Mouse (Mus musculus): ENCODE measurements at regions not wholly inside any gene's neighbourhood (a gene's known extent, or its start where the extent isn't known, plus 50 kb on each side); places are given as distances from the start of the nearest gene placed in this dataset.

GRCm38 (mm10) chr15:94045131-94045756 lies 420.0 kb downstream of the Adamts20 start:
- no peaks in the 10 kb centered on the region for H3K4me1 ChIP-seq (ENCODE audit: control insufficient read depth, insufficient read depth, low read length)

GRCm38 (mm10) chr15:94032957-94033356 lies 432.3 kb downstream of the Adamts20 start:
- Histone ChIP-seq H3K4me3 (ENCODE audit: low read depth, low read length) (no peak overlapping the region), H3K4me1 (ENCODE audit: control insufficient read depth, insufficient read depth, low read length) (no peaks in the 10 kb centered on the region), H3K36me3 (ENCODE audit: control insufficient read depth, insufficient read depth, low read length, poor library complexity, severe bottlenecking) (no peaks in the 10 kb centered on the region), H3K9me3 (replicated peaks; ENCODE audit: control insufficient read depth, insufficient read depth, low read length, poor library complexity, severe bottlenecking) (peaks cover 5% of the 10 kb centered on the region; the same call in 1 of the 2 replicates), H3K9ac (ENCODE audit: low read depth, poor library complexity, severe bottlenecking) (no peak overlapping the region), H3K27me3 (ENCODE audit: control insufficient read depth, insufficient read depth, low read length, poor library complexity, severe bottlenecking) (no peaks in the 10 kb centered on the region), H3K27ac (ENCODE audit: insufficient read depth, low read length) (no peak overlapping the region)
- TF ChIP-seq CTCF (IDR thresholded peaks at IDR 0.05; ENCODE audit: low read depth, low read length) (no peak), POLR2A (IDR thresholded peaks at IDR 0.05; ENCODE audit: insufficient read depth, low read length) (no peak), EP300 (IDR thresholded peaks at IDR 0.05; ENCODE audit: insufficient read depth, low read depth, low read length) (no peak)

More at GRCm38 (mm10) chr15:94045131-94045756, 420.0 kb downstream of the Adamts20 start:
- Histone ChIP-seq H3K36me3 (ENCODE audit: control insufficient read depth, insufficient read depth, low read length, poor library complexity, severe bottlenecking) (no peaks in the 10 kb centered on the region), H3K27me3 (ENCODE audit: control insufficient read depth, insufficient read depth, low read length, poor library complexity, severe bottlenecking) (no peaks in the 10 kb centered on the region), H3K9ac (ENCODE audit: low read depth, poor library complexity, severe bottlenecking) (no peak overlapping the region), H3K27ac (ENCODE audit: insufficient read depth, low read length) (no peak overlapping the region), H3K4me3 (ENCODE audit: low read depth, low read length) (no peak overlapping the region), H3K9me3 (replicated peaks; ENCODE audit: control insufficient read depth, insufficient read depth, low read length, poor library complexity, severe bottlenecking) (peaks cover 2% of the 10 kb centered on the region; the same call in 1 of the 2 replicates)
- TF ChIP-seq CTCF (IDR thresholded peaks at IDR 0.05; ENCODE audit: low read depth, low read length) (no peak), POLR2A (IDR thresholded peaks at IDR 0.05; ENCODE audit: insufficient read depth, low read length) (no peak), EP300 (IDR thresholded peaks at IDR 0.05; ENCODE audit: insufficient read depth, low read depth, low read length) (no peak)

- H3K4me3 ChIP-seq (ENCODE audit: low read depth, low read length): no peak overlapping the region
- no peak for TF ChIP-seq CTCF (IDR thresholded peaks at IDR 0.05; ENCODE audit: low read depth, low read length)
- no peak for TF ChIP-seq EP300 (IDR thresholded peaks at IDR 0.05; ENCODE audit: insufficient read depth, low read depth, low read length)
- no peak for TF ChIP-seq POLR2A (IDR thresholded peaks at IDR 0.05; ENCODE audit: insufficient read depth, low read length)
- no peak overlapping the region for H3K9ac ChIP-seq (ENCODE audit: low read depth, poor library complexity, severe bottlenecking)
- no peaks in the 10 kb centered on the region for H3K36me3 ChIP-seq (ENCODE audit: control insufficient read depth, insufficient read depth, low read length, poor library complexity, severe bottlenecking)
- H3K9me3 ChIP-seq (replicated peaks; ENCODE audit: control insufficient read depth, insufficient read depth, low read length, poor library complexity, severe bottlenecking): no peaks in the 10 kb centered on the region
- no peaks in the 10 kb centered on the region for H3K27me3 ChIP-seq (ENCODE audit: control insufficient read depth, insufficient read depth, low read length, poor library complexity, severe bottlenecking)
- H3K4me1 ChIP-seq (ENCODE audit: control insufficient read depth, insufficient read depth, low read length): no peaks in the 10 kb centered on the region
- H3K27ac ChIP-seq (ENCODE audit: insufficient read depth, low read length): no peak overlapping the region
Measured at GRCm38 (mm10) chr15:94025996-94026696, 430.5 kb upstream of the Prickle1 start.

GRCm38 (mm10) chr15:94025239-94025971 lies 429.7 kb upstream of the Prickle1 start:
- Histone ChIP-seq H3K4me3 (ENCODE audit: low read depth, low read length) (no peak overlapping the region), H3K4me1 (ENCODE audit: control insufficient read depth, insufficient read depth, low read length) (no peaks in the 10 kb centered on the region), H3K36me3 (ENCODE audit: control insufficient read depth, insufficient read depth, low read length, poor library complexity, severe bottlenecking) (no peaks in the 10 kb centered on the region), H3K27me3 (ENCODE audit: control insufficient read depth, insufficient read depth, low read length, poor library complexity, severe bottlenecking) (no peaks in the 10 kb centered on the region), H3K9ac (ENCODE audit: low read depth, poor library complexity, severe bottlenecking) (no peak overlapping the region), H3K27ac (ENCODE audit: insufficient read depth, low read length) (no peak overlapping the region), H3K9me3 (replicated peaks; ENCODE audit: control insufficient read depth, insufficient read depth, low read length, poor library complexity, severe bottlenecking) (no peaks in the 10 kb centered on the region)
- no peak for TF ChIP-seq EP300 (IDR thresholded peaks at IDR 0.05; ENCODE audit: insufficient read depth, low read depth, low read length)
- TF ChIP-seq CTCF (IDR thresholded peaks at IDR 0.05; ENCODE audit: low read depth, low read length): no peak
- TF ChIP-seq POLR2A (IDR thresholded peaks at IDR 0.05; ENCODE audit: insufficient read depth, low read length): no peak

GRCm38 (mm10) chr15:94024806-94025205 lies 429.1 kb upstream of the Prickle1 start:
- H3K27ac ChIP-seq (ENCODE audit: insufficient read depth, low read length): no peak overlapping the region
- no peaks in the 10 kb centered on the region for H3K4me1 ChIP-seq (ENCODE audit: control insufficient read depth, insufficient read depth, low read length)
- no peak overlapping the region for H3K9ac ChIP-seq (ENCODE audit: low read depth, poor library complexity, severe bottlenecking)
- no peaks in the 10 kb centered on the region for H3K27me3 ChIP-seq (ENCODE audit: control insufficient read depth, insufficient read depth, low read length, poor library complexity, severe bottlenecking)
- TF ChIP-seq POLR2A (IDR thresholded peaks at IDR 0.05; ENCODE audit: insufficient read depth, low read length): no peak
- no peak for TF ChIP-seq EP300 (IDR thresholded peaks at IDR 0.05; ENCODE audit: insufficient read depth, low read depth, low read length)
- no peak for TF ChIP-seq CTCF (IDR thresholded peaks at IDR 0.05; ENCODE audit: low read depth, low read length)
- no peaks in the 10 kb centered on the region for H3K9me3 ChIP-seq (replicated peaks; ENCODE audit: control insufficient read depth, insufficient read depth, low read length, poor library complexity, severe bottlenecking)
- no peak overlapping the region for H3K4me3 ChIP-seq (ENCODE audit: low read depth, low read length)
- H3K36me3 ChIP-seq (ENCODE audit: control insufficient read depth, insufficient read depth, low read length, poor library complexity, severe bottlenecking): no peaks in the 10 kb centered on the region
